Mouse (Mus musculus) left cerebral cortex, adult 11 months (tissue): ENCODE measurements at regions not wholly inside any gene's neighbourhood (a gene's known extent, or its start where the extent isn't known, plus 50 kb on each side); places are given as distances from the start of the nearest gene placed in this dataset.
"Not testable (repeated sequence)": the region's sequence is repeated elsewhere in the genome, so short reads cannot be mapped to it uniquely, and the experiment has no call there.

Experiments
- DNase-seq: peaks from one replicate; pipeline ENCODE4 v3.0.0; 2022; ENCODE audit warnings: low spot score

GRCm38 (mm10) chr9:11206267-11206666 lies 301.7 kb upstream of the Cntn5 start:
- no peak for DNase-seq

- DNase-seq = no peak
Observed at GRCm38 (mm10) chr9:11192183-11192582, 287.6 kb upstream of the Cntn5 start.

- DNase-seq = no peak
Observed at GRCm38 (mm10) chr9:11145799-11146198, 241.2 kb upstream of the Cntn5 start.

- no peak for DNase-seq
Observed at GRCm38 (mm10) chr9:11126833-11127232, 222.3 kb upstream of the Cntn5 start.

- no peak for DNase-seq
Observed at GRCm38 (mm10) chr9:11119153-11119552, 214.6 kb upstream of the Cntn5 start.

GRCm38 (mm10) chr9:11107828-11108227 lies 203.3 kb upstream of the Cntn5 start:
- DNase-seq = not testable (repeated sequence)

- not testable (repeated sequence) for DNase-seq
Observed at GRCm38 (mm10) chr9:11107212-11107611, 202.6 kb upstream of the Cntn5 start.

- DNase-seq = no peak
Observed at GRCm38 (mm10) chr9:11106268-11106667, 201.7 kb upstream of the Cntn5 start.

- no peak for DNase-seq
Observed at GRCm38 (mm10) chr9:11103448-11103847, 198.9 kb upstream of the Cntn5 start.

GRCm38 (mm10) chr9:11092874-11093273 lies 188.3 kb upstream of the Cntn5 start:
- no peak for DNase-seq

GRCm38 (mm10) chr9:11067125-11067524 lies 162.6 kb upstream of the Cntn5 start:
- DNase-seq = not testable (repeated sequence)

- no peak for DNase-seq
Observed at GRCm38 (mm10) chr9:11062856-11063255, 158.3 kb upstream of the Cntn5 start.
